Mouse (Mus musculus): ENCODE measurements at regions not wholly inside any gene's neighbourhood (a gene's known extent, or its start where the extent isn't known, plus 50 kb on each side); places are given as distances from the start of the nearest gene placed in this dataset.

- Histone ChIP-seq H3K36me3 (ENCODE audit: insufficient read depth, low read length) (no peaks in the 10 kb centered on the region), H3K4me3 (replicated peaks; ENCODE audit: low read depth, low read length) (no peak overlapping the region), H3K4me1 (replicated peaks; ENCODE audit: insufficient read depth, low read length) (no peaks in the 10 kb centered on the region), H3K27ac (no peak overlapping the region), H3K27me3 (ENCODE audit: insufficient read depth, low read length) (no peaks in the 10 kb centered on the region), H3K9me3 (replicated peaks; ENCODE audit: low read length) (no peaks in the 10 kb centered on the region), H3K9ac (ENCODE audit: low read depth, low read length) (no peak overlapping the region), H3K4me2 (ENCODE audit: low read length) (no peak overlapping the region)
- DNase-seq (ENCODE audit: low spot score) = no peak
- TF ChIP-seq CTCF (IDR thresholded peaks at IDR 0.05; ENCODE audit: low read depth) = no peak
- ATAC-seq (replicated peaks; ENCODE audit: low FRiP score, low read depth) = no peak
- 73% methylated on average over 5 of the region's 5 CpGs for WGBS
Measured at GRCm38 (mm10) chr16:55494162-55494561, 196.4 kb upstream of the Zpld1 start.

- H3K27ac ChIP-seq = no peak overlapping the region
- no peak overlapping the region for H3K9ac ChIP-seq (ENCODE audit: low read depth, low read length)
- H3K27me3 ChIP-seq (ENCODE audit: insufficient read depth, low read length) = no peaks in the 10 kb centered on the region
- no peaks in the 10 kb centered on the region for H3K36me3 ChIP-seq (ENCODE audit: insufficient read depth, low read length)
- H3K4me2 ChIP-seq (ENCODE audit: low read length) = no peak overlapping the region
- H3K9me3 ChIP-seq (replicated peaks; ENCODE audit: low read length) = no peaks in the 10 kb centered on the region
- no peaks in the 10 kb centered on the region for H3K4me1 ChIP-seq (replicated peaks; ENCODE audit: insufficient read depth, low read length)
- ATAC-seq (replicated peaks; ENCODE audit: low FRiP score, low read depth) (no peak), DNase-seq (ENCODE audit: low spot score) (no peak)
- TF ChIP-seq CTCF (IDR thresholded peaks at IDR 0.05; ENCODE audit: low read depth) = no peak
- no peak overlapping the region for H3K4me3 ChIP-seq (replicated peaks; ENCODE audit: low read depth, low read length)
- 63% methylated on average over 4 of the region's 4 CpGs for WGBS
Measured at GRCm38 (mm10) chr16:55492111-55492510, 194.3 kb upstream of the Zpld1 start.

- Histone ChIP-seq H3K4me1 (replicated peaks; ENCODE audit: insufficient read depth, low read length) (no peaks in the 10 kb centered on the region), H3K9ac (ENCODE audit: low read depth, low read length) (no peak overlapping the region), H3K9me3 (replicated peaks; ENCODE audit: low read length) (no peaks in the 10 kb centered on the region), H3K4me3 (replicated peaks; ENCODE audit: low read depth, low read length) (no peak overlapping the region), H3K36me3 (ENCODE audit: insufficient read depth, low read length) (no peaks in the 10 kb centered on the region), H3K27me3 (ENCODE audit: insufficient read depth, low read length) (no peaks in the 10 kb centered on the region), H3K27ac (no peak overlapping the region), H3K4me2 (ENCODE audit: low read length) (no peak overlapping the region)
- no peak for TF ChIP-seq CTCF (IDR thresholded peaks at IDR 0.05; ENCODE audit: low read depth)
- no peak for DNase-seq (ENCODE audit: low spot score)
- no peak for ATAC-seq (replicated peaks; ENCODE audit: low FRiP score, low read depth)
- WGBS = 81% methylated on average over 2 of the region's 2 CpGs
Measured at GRCm38 (mm10) chr16:55484391-55484790, 186.6 kb upstream of the Zpld1 start.

GRCm38 (mm10) chr16:55480745-55481144 is 183.0 kb upstream of the Zpld1 start:
- H3K27me3 ChIP-seq (ENCODE audit: insufficient read depth, low read length) = no peaks in the 10 kb centered on the region
- no peak overlapping the region for H3K4me3 ChIP-seq (replicated peaks; ENCODE audit: low read depth, low read length)
- H3K9ac ChIP-seq (ENCODE audit: low read depth, low read length) = no peak overlapping the region
- DNase-seq (ENCODE audit: low spot score) (no peak), ATAC-seq (replicated peaks; ENCODE audit: low FRiP score, low read depth) (no peak; the same call in 1 of the 2 replicates)
- no peak overlapping the region for H3K27ac ChIP-seq
- H3K9me3 ChIP-seq (replicated peaks; ENCODE audit: low read length) = no peaks in the 10 kb centered on the region
- H3K36me3 ChIP-seq (ENCODE audit: insufficient read depth, low read length) = no peaks in the 10 kb centered on the region
- no peak for TF ChIP-seq CTCF (IDR thresholded peaks at IDR 0.05; ENCODE audit: low read depth)
- 76% methylated on average over 11 of the region's 11 CpGs for WGBS
- H3K4me1 ChIP-seq (replicated peaks; ENCODE audit: insufficient read depth, low read length) = no peaks in the 10 kb centered on the region
- H3K4me2 ChIP-seq (ENCODE audit: low read length) = no peak overlapping the region

- Histone ChIP-seq H3K27me3 (ENCODE audit: insufficient read depth, low read length) (no peaks in the 10 kb centered on the region), H3K36me3 (ENCODE audit: insufficient read depth, low read length) (no peaks in the 10 kb centered on the region), H3K4me1 (replicated peaks; ENCODE audit: insufficient read depth, low read length) (no peaks in the 10 kb centered on the region), H3K4me3 (replicated peaks; ENCODE audit: low read depth, low read length) (no peak overlapping the region), H3K9ac (ENCODE audit: low read depth, low read length) (no peak overlapping the region), H3K4me2 (ENCODE audit: low read length) (no peak overlapping the region), H3K9me3 (replicated peaks; ENCODE audit: low read length) (no peaks in the 10 kb centered on the region), H3K27ac (no peak overlapping the region)
- peak; percentile 66 for TF ChIP-seq CTCF (IDR thresholded peaks at IDR 0.05; ENCODE audit: low read depth)
- DNase-seq (ENCODE audit: low spot score) (peak; percentile 83), ATAC-seq (replicated peaks; ENCODE audit: low FRiP score, low read depth) (no peak)
- WGBS = 41% methylated on average over 7 of the region's 7 CpGs
Measured at GRCm38 (mm10) chr16:55480304-55480703, 182.5 kb upstream of the Zpld1 start.

- H3K36me3 ChIP-seq (ENCODE audit: insufficient read depth, low read length) = no peaks in the 10 kb centered on the region
- DNase-seq (ENCODE audit: low spot score) (peak; percentile 87), ATAC-seq (replicated peaks; ENCODE audit: low FRiP score, low read depth) (peak; percentile 63)
- H3K9ac ChIP-seq (ENCODE audit: low read depth, low read length) = no peak overlapping the region
- H3K4me1 ChIP-seq (replicated peaks; ENCODE audit: insufficient read depth, low read length) = no peaks in the 10 kb centered on the region
- H3K27me3 ChIP-seq (ENCODE audit: insufficient read depth, low read length) = no peaks in the 10 kb centered on the region
- 0 out of 2 replicates have a peak overlapping the region, but pooled peaks have one; percentile 6 for H3K4me2 ChIP-seq (ENCODE audit: low read length)
- 22% methylated on average over 17 of the region's 17 CpGs for WGBS
- no peak overlapping the region for H3K4me3 ChIP-seq (replicated peaks; ENCODE audit: low read depth, low read length)
- H3K27ac ChIP-seq = no peak overlapping the region
- H3K9me3 ChIP-seq (replicated peaks; ENCODE audit: low read length) = no peaks in the 10 kb centered on the region
- peak; percentile 89 for TF ChIP-seq CTCF (IDR thresholded peaks at IDR 0.05; ENCODE audit: low read depth)
Measured at GRCm38 (mm10) chr16:55476544-55477208, 178.9 kb upstream of the Zpld1 start.
